Mouse (Mus musculus): ENCODE results near the gene Slc9a1. TPM values are rescaled to one million over a fixed set of nuclear protein-coding genes. Genes with fewer than 3 reads are reported as not detected.

The Slc9a1 gene
- polyA plus RNA-seq, 1 experiment, result 30.1 TPM

GRCm38 (mm10) chr4:133423108-133423507 is 53.6 kb downstream of the Slc9a1 start:
- no peak overlapping the region for H3K4me3 ChIP-seq (ENCODE audit: insufficient read depth, low read depth, low read length)
- no peaks in the 10 kb centered on the region; the same call in 1 of the 2 replicates for H3K36me3 ChIP-seq (ENCODE audit: control insufficient read depth, insufficient read depth, low read length)
- 52% methylated on average over 6 of the region's 6 CpGs for WGBS
- TF ChIP-seq CTCF (conservative IDR thresholded peaks at IDR 0.05; ENCODE audit: insufficient read depth, insufficient read length, low read depth, low read length), result peak; percentile 68
- no peak for TF ChIP-seq POLR2A (IDR thresholded peaks at IDR 0.05; ENCODE audit: low read depth, low read length)
- no peak overlapping the region for H3K27ac ChIP-seq (ENCODE audit: insufficient read depth, low read depth, low read length)
- no peaks in the 10 kb centered on the region for H3K4me1 ChIP-seq (ENCODE audit: control insufficient read depth, insufficient read depth, low read length)
- peak; percentile 46 for DNase-seq
- no peaks in the 10 kb centered on the region for H3K27me3 ChIP-seq (replicated peaks; ENCODE audit: control insufficient read depth, insufficient read depth, low read length)

GRCm38 (mm10) chr4:133423691-133424090 is 54.2 kb downstream of the Slc9a1 start:
- H3K4me1 ChIP-seq (ENCODE audit: control insufficient read depth, insufficient read depth, low read length), result no peaks in the 10 kb centered on the region
- no peak overlapping the region for H3K4me3 ChIP-seq (ENCODE audit: insufficient read depth, low read depth, low read length)
- H3K27ac ChIP-seq (ENCODE audit: insufficient read depth, low read depth, low read length), result no peak overlapping the region
- H3K36me3 ChIP-seq (ENCODE audit: control insufficient read depth, insufficient read depth, low read length), result no peaks in the 10 kb centered on the region; the same call in 1 of the 2 replicates
- H3K27me3 ChIP-seq (replicated peaks; ENCODE audit: control insufficient read depth, insufficient read depth, low read length), result no peaks in the 10 kb centered on the region
- TF ChIP-seq CTCF (conservative IDR thresholded peaks at IDR 0.05; ENCODE audit: insufficient read depth, insufficient read length, low read depth, low read length), result no peak
- no peak for TF ChIP-seq POLR2A (IDR thresholded peaks at IDR 0.05; ENCODE audit: low read depth, low read length)
- DNase-seq, result no peak
- 60% methylated on average over 6 of the region's 6 CpGs for WGBS

DNA sequence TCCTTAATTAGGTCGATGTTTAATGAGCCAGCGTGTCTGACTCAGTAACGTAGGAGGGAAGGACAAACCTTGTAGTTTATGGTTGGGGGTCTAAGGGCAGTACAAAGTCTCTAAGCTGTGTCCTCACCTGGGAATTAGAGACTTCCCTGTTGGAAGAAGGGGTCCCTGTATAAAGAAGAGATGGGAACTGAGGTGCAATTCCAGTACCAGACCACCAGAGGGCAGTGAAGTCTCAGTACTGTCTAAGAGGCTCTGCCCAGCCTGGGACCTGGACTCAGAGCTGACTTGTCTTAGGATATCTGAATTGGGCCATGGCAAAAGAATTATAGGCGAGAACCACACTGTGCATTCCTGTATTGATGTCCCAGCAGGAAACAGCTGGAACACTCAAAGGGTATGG is 54.6 kb downstream of the Slc9a1 start:
- peak; percentile 75 for DNase-seq
- no peak for TF ChIP-seq POLR2A (IDR thresholded peaks at IDR 0.05; ENCODE audit: low read depth, low read length)
- peak; percentile 88 for TF ChIP-seq CTCF (conservative IDR thresholded peaks at IDR 0.05; ENCODE audit: insufficient read depth, insufficient read length, low read depth, low read length)
- H3K4me1 ChIP-seq (ENCODE audit: control insufficient read depth, insufficient read depth, low read length), result no peaks in the 10 kb centered on the region
- WGBS, result 34% methylated on average over 4 of the region's 4 CpGs
- no peak overlapping the region for H3K27ac ChIP-seq (ENCODE audit: insufficient read depth, low read depth, low read length)
- no peaks in the 10 kb centered on the region for H3K27me3 ChIP-seq (replicated peaks; ENCODE audit: control insufficient read depth, insufficient read depth, low read length)
- H3K4me3 ChIP-seq (ENCODE audit: insufficient read depth, low read depth, low read length), result no peak overlapping the region
- H3K36me3 ChIP-seq (ENCODE audit: control insufficient read depth, insufficient read depth, low read length), result no peaks in the 10 kb centered on the region; the same call in 1 of the 2 replicates

GRCm38 (mm10) chr4:133426141-133426540 is 56.6 kb downstream of the Slc9a1 start:
- Histone ChIP-seq H3K27ac (ENCODE audit: insufficient read depth, low read depth, low read length) (no peak overlapping the region), H3K4me1 (ENCODE audit: control insufficient read depth, insufficient read depth, low read length) (no peaks in the 10 kb centered on the region), H3K36me3 (ENCODE audit: control insufficient read depth, insufficient read depth, low read length) (no peaks in the 10 kb centered on the region; the same call in 1 of the 2 replicates), H3K27me3 (replicated peaks; ENCODE audit: control insufficient read depth, insufficient read depth, low read length) (no peaks in the 10 kb centered on the region), H3K4me3 (ENCODE audit: insufficient read depth, low read depth, low read length) (no peak overlapping the region)
- no peak for DNase-seq
- WGBS, result 68% methylated on average over 5 of the region's 5 CpGs
- TF ChIP-seq CTCF (conservative IDR thresholded peaks at IDR 0.05; ENCODE audit: insufficient read depth, insufficient read length, low read depth, low read length) (no peak), POLR2A (IDR thresholded peaks at IDR 0.05; ENCODE audit: low read depth, low read length) (no peak)

- 69% methylated on average over 6 of the region's 6 CpGs for WGBS
- TF ChIP-seq CTCF (conservative IDR thresholded peaks at IDR 0.05; ENCODE audit: insufficient read depth, insufficient read length, low read depth, low read length) (no peak), POLR2A (IDR thresholded peaks at IDR 0.05; ENCODE audit: low read depth, low read length) (no peak)
- Histone ChIP-seq H3K27me3 (replicated peaks; ENCODE audit: control insufficient read depth, insufficient read depth, low read length) (no peaks in the 10 kb centered on the region), H3K4me1 (ENCODE audit: control insufficient read depth, insufficient read depth, low read length) (no peaks in the 10 kb centered on the region), H3K4me3 (ENCODE audit: insufficient read depth, low read depth, low read length) (no peak overlapping the region), H3K27ac (ENCODE audit: insufficient read depth, low read depth, low read length) (no peak overlapping the region), H3K36me3 (ENCODE audit: control insufficient read depth, insufficient read depth, low read length) (no peaks in the 10 kb centered on the region)
- no peak for DNase-seq
These were observed 62.0 kb downstream of the Slc9a1 start for GRCm38 (mm10) chr4:133431508-133431907.

DNA sequence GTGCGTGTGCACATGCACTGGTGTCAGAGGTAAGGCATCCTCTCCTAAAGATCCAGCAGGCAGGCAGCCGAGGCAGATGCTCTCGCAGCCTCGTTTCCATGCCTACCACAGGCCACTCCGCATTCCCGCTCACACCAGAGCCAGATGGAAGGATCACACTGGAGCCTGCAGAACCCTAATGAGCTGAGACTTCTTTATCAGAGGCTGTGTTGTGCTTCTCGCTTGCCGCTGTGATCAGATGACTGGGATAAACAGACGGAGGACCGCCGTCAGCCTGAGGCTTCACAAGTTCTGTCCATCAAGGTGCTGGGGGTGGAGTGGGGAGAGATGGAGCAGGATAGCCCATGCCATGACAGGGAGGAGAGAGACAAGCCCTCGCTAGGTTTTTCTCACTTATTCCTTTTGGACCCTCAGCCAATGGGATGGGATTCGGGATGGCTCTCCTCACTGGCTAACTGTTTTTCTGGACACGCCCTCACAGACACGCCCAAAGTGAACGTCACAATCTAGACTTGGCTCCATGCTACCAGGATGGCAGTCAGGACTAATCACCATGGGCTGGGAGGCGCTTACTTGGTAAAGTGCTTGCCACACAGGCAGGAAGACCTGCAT is 63.2 kb downstream of the Slc9a1 start:
- no peak overlapping the region for H3K27ac ChIP-seq (ENCODE audit: insufficient read depth, low read depth, low read length)
- no peaks in the 10 kb centered on the region for H3K27me3 ChIP-seq (replicated peaks; ENCODE audit: control insufficient read depth, insufficient read depth, low read length)
- H3K4me1 ChIP-seq (ENCODE audit: control insufficient read depth, insufficient read depth, low read length), result no peaks in the 10 kb centered on the region
- H3K4me3 ChIP-seq (ENCODE audit: insufficient read depth, low read depth, low read length), result no peak overlapping the region
- DNase-seq, result no peak
- WGBS, result 29% methylated on average over 17 of the region's 17 CpGs
- no peak for TF ChIP-seq POLR2A (IDR thresholded peaks at IDR 0.05; ENCODE audit: low read depth, low read length)
- TF ChIP-seq CTCF (conservative IDR thresholded peaks at IDR 0.05; ENCODE audit: insufficient read depth, insufficient read length, low read depth, low read length), result no peak
- H3K36me3 ChIP-seq (ENCODE audit: control insufficient read depth, insufficient read depth, low read length), result no peaks in the 10 kb centered on the region

- Histone ChIP-seq H3K27ac (ENCODE audit: insufficient read depth, low read depth, low read length) (no peak overlapping the region), H3K27me3 (replicated peaks; ENCODE audit: control insufficient read depth, insufficient read depth, low read length) (no peaks in the 10 kb centered on the region), H3K4me3 (ENCODE audit: insufficient read depth, low read depth, low read length) (no peak overlapping the region), H3K4me1 (ENCODE audit: control insufficient read depth, insufficient read depth, low read length) (no peaks in the 10 kb centered on the region), H3K36me3 (ENCODE audit: control insufficient read depth, insufficient read depth, low read length) (no peaks in the 10 kb centered on the region)
- DNase-seq, result no peak
- 90% methylated on average over 11 of the region's 11 CpGs for WGBS
- TF ChIP-seq CTCF (conservative IDR thresholded peaks at IDR 0.05; ENCODE audit: insufficient read depth, insufficient read length, low read depth, low read length), result no peak
These were observed 66.4 kb downstream of the Slc9a1 start for GRCm38 (mm10) chr4:133435921-133436320.
